Mouse (Mus musculus) kidney, adult 2 months (tissue): ENCODE measurements around the gene Cct5.

Source experiments
- CTCF ChIP-seq: fragments of 200-500 bp; conservative IDR thresholded peaks from 2 replicates; pipeline ENCODE4 v1.5.1; 2011; ENCODE audit warnings: low read depth, mild to moderate bottlenecking, control low read depth, low read length, moderate library complexity, mixed read lengths; ENCODE audit not compliant: insufficient read depth, insufficient read length
- POLR2A ChIP-seq: fragments of 200-500 bp; IDR thresholded peaks from one replicate; pipeline ENCODE4 v1.6.1; 2011; ENCODE audit warnings: low read depth, low read length, control low read depth

DNA sequence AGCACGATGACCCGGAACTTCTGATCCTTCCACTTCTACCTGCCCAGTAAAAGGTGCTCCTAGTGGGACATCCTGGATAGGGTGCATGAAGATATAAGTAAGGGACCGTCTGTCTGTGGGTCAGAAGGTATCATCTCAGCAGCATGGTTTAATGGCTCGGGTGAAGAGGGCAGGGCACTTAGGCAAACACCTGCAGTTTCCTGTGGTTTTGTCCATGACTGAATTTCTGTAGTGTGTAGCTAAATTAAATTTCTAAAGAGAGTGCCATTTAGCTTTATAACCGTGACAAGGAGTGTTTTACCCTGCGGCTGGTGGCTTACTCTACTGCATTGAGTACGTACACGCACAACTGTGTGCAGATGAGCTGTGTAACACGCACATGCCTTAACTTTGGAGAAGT is 15.7 kb upstream of the Cct5 start:
- TF ChIP-seq CTCF, result no peak
- no peak for TF ChIP-seq POLR2A
